Mouse (Mus musculus) liver, embryonic 15.5 days (tissue): ENCODE results near the gene Ubiad1. TPM values are rescaled to one million over a fixed set of nuclear protein-coding genes. Genes with fewer than 3 reads are reported as not detected.

ENCODE experiments used
- polyA plus RNA-seq: library from polyadenylated mRNA; unstranded; fragments of >200 nt; fragmentation: Nextera tagmentation; extraction: Ambion mirVana; gene quantifications from 2 replicates; pipeline ENCODE4 v1.2.1, GENCODE M21; 2015

Gene Ubiad1
- polyA plus RNA-seq, 1 experiment from 2014 or later: 11.6 TPM

Other genes starting within 250 kb of the Ubiad1 start
- not detected in 2 replicates for gene Disp3, start 156.8 kb downstream of the Ubiad1 start, polyA plus RNA-seq
- 8.7 and 10.3 TPM in 2 replicates for gene Mtor, start 3.8 kb upstream of the Ubiad1 start, polyA plus RNA-seq
- gene Angptl7, start 55.7 kb upstream of the Ubiad1 start, polyA plus RNA-seq: 0.45 and 0.58 TPM in 2 replicates
- gene Exosc10, start 113.7 kb upstream of the Ubiad1 start, polyA plus RNA-seq: 31.9 and 34.1 TPM in 2 replicates
- gene Srm, start 146.7 kb upstream of the Ubiad1 start, polyA plus RNA-seq: 128 and 137 TPM in 2 replicates
- 44.5 and 56.0 TPM in 2 replicates for gene Masp2, start 157.8 kb upstream of the Ubiad1 start, polyA plus RNA-seq
- 126 and 128 TPM in 2 replicates for gene Tardbp, start 182.2 kb upstream of the Ubiad1 start, polyA plus RNA-seq
- not detected in 2 replicates for gene Gm572, start 198.5 kb upstream of the Ubiad1 start, polyA plus RNA-seq